Mouse (Mus musculus): ENCODE data around the gene Fbxw9.

The Fbxw9 gene

DNA sequence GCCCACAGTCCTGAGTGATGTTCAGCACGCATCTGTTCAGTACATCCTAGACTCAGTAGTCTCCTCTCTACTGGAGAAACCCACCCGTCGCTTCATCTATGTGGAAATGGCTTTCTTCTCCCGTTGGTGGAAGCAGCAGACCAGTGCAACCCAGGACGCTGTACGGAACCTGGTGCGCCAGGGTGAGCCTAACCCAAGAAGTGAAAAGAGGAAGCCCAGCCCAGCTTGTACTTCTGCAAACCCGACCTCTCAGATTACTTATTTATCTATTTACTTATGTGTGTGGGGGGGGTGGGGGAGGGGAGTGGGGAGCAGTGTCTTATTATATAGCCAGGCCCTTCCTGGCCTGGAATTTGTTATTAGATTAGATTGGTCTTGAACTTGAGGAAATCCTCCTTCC is 24.8 kb downstream of the Fbxw9 start:
- DNase-seq (ENCODE audit: low spot score): no peak

DNA sequence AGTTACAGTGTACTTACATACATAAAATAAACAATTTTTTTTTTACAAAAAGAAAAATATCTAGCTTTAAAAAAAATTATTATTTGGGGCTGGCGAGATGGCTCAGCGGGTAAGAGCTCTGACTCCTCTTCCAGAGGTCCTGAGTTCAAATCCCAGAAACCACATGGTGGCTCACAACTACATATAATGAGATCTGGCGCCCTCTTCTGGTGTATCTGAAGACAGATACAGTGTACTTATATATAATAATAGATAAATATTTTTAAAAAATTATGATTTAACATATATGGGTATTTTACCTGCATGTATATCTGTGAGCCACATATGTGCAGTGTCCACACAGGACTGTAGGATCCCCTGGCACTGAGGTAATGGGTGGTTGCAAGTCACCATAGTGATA is 26.4 kb downstream of the Fbxw9 start:
- no peak for DNase-seq (ENCODE audit: low spot score)

DNA sequence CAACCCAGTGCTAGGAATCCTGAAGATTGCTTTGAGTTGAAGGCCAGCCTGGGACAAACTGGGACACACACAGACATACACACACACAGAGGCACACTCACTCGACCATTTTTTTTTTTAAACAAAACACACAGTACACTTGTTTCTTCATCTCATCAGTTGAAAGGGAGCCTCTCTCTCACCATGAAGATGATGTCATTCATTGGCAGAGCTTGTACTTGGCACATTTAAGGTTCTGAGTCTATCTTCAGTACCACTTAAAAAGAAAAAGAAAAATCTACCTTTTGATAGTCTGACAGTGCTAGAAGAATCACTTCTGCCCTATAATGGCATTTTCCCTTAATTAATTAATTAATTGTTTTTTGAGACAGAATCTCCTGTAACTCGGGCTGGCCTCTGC is 28.9 kb downstream of the Fbxw9 start:
- no peak for DNase-seq (ENCODE audit: low spot score)

DNA sequence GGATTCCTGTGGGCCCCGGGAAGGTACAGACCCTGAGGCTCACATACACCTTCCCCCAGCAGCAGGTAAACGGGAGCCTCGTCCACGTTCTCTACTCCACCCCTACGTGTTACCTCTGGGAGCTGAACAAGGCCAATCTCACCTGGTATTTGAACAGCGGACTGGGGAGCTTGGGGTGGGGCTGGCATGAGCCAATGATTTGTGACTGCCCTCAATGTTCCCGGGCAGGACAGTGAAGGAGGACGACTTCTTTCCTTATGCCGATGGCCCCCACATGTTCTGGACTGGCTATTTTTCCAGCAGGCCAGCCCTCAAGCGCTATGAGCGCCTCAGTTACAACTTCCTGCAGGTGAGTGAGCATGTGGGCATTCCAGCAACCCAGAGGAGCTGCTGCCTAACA is 31.0 kb downstream of the Fbxw9 start:
- no peak for DNase-seq (ENCODE audit: low spot score)

DNA sequence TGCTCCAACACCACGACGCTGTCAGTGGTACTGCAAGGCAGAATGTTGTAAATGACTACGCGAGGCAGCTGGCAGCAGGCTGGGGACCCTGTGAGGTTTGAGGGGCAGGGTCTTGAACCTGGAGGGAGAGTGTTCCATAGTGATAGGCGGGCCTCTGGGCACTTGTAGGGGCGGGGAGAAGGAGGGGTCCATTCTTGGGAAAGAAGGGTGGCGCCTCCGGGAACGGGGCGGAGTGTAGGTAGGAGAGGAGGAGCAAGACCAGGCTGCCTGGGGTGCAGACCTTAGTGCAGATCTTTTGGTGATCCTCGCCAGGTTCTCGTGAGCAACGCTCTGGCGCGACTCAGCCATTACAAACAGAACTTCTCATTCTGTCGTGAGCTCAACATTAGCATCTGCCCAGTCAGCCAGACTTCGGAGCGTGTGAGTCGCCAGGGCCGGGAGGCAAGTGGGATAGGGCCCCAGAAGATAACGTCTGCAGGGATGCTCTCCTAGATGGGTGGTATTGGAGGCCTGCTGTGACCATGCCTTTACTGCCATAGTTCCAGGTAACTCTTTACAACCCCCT is 31.8 kb downstream of the Fbxw9 start:
- DNase-seq (ENCODE audit: low spot score): no peak

GRCm38 (mm10) chr8:85095051-85095450 is 35.2 kb downstream of the Fbxw9 start:
- no peak for DNase-seq (ENCODE audit: low spot score)

GRCm38 (mm10) chr8:85095566-85095965 is 35.7 kb downstream of the Fbxw9 start:
- DNase-seq (ENCODE audit: low spot score): no peak

DNA sequence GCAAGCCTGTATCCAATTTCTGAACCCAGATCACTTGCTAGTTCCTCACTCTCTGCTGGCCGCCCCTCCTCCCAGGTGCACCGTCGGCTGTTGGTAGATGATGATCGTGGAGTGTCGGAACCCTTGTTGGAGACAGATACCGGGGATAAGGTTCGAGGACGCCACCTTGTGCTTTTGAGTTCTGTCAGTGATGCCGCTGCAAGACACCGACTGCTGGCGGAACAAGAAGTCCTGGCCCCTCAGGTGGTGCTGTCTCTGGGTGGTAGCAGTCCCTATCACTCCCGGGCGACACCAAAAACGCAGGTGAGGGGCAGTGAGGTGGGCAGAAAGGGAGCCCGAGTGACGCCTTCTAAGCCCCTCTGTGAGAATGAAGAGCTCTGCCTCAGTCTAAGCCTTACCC is 36.3 kb downstream of the Fbxw9 start:
- no peak for DNase-seq (ENCODE audit: low spot score)

GRCm38 (mm10) chr8:85096850-85097249 is 37.0 kb downstream of the Fbxw9 start:
- DNase-seq (ENCODE audit: low spot score): no peak

- DNase-seq (ENCODE audit: low spot score): no peak
These were observed 40.3 kb downstream of the Fbxw9 start for GRCm38 (mm10) chr8:85100076-85100665.

DNA sequence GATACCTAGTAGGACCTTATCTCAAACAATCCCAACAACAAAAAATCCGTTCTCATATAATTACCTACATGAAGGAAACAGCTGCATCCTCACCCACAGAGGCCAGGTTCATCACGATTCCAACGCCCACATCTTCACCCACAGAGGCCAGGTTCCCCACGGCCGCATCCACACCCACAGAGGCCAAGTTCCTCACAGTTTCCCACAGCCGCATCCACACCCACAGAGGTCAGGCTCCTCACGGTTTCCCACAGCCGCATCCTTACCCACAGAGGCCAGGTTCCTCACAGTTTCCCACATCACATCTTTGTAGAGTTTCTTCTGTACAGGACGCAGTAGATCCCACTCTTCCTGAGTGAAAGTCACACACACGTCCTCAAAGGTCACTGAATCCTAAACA is 53.4 kb downstream of the Fbxw9 start:
- no peak for DNase-seq (ENCODE audit: low spot score)

GRCm38 (mm10) chr8:85115501-85115900 is 55.6 kb downstream of the Fbxw9 start:
- no peak for DNase-seq (ENCODE audit: low spot score)

Data from layer of hippocampus, adult 9-10 months (tissue).